Mouse (Mus musculus) adrenal gland, adult 8-10 months (tissue): ENCODE data around the gene Igsf6. TPM values are rescaled to one million over a fixed set of nuclear protein-coding genes. Genes with fewer than 3 reads are reported as not detected.

ENCODE experiments used
- DNase-seq: peaks from one replicate; pipeline ENCODE4 v3.0.0; 2022
- total RNA-seq, 4 experiments: library from RNA; stranded (reverse); gene quantifications; 2 replicates each; pipeline ENCODE4 v1.2.4; 2022

The Igsf6 gene
- 1 to 10 TPM; 2.0 to 4.3 (median 3.8) TPM for total RNA-seq

- no peak for DNase-seq
Observed at GRCm38 (mm10) chr7:121074281-121074680, at the start of gene Igsf6. Igsf6 (minus strand) TSS chr7:121074572.

- DNase-seq: peak; percentile 56
Observed at GRCm38 (mm10) chr7:121120143-121120818, 45.9 kb upstream of the Igsf6 start.

DNA sequence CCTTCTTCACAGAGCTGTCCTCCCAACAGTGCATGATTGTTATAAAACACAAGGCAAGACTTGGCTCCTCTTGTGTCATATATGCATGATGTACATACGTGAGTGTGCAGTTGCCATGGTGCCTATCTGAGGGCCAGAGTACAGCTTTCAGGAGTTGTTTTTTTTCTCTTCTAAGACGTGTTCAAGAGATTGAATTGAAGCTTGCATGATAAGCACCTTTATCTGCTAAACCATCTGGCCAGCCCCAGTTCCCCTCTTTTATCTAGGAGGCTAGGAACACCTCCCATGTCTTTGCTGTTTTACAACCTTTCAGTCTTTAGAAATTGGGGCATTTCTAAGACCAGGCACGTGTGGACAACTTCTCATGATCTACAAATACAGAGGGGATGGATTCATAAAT is 37.4 kb upstream of the Igsf6 start:
- no peak for DNase-seq

GRCm38 (mm10) chr7:121111321-121111720 is 36.9 kb upstream of the Igsf6 start:
- no peak for DNase-seq

GRCm38 (mm10) chr7:121107851-121108250 is 33.5 kb upstream of the Igsf6 start:
- no peak for DNase-seq

DNA sequence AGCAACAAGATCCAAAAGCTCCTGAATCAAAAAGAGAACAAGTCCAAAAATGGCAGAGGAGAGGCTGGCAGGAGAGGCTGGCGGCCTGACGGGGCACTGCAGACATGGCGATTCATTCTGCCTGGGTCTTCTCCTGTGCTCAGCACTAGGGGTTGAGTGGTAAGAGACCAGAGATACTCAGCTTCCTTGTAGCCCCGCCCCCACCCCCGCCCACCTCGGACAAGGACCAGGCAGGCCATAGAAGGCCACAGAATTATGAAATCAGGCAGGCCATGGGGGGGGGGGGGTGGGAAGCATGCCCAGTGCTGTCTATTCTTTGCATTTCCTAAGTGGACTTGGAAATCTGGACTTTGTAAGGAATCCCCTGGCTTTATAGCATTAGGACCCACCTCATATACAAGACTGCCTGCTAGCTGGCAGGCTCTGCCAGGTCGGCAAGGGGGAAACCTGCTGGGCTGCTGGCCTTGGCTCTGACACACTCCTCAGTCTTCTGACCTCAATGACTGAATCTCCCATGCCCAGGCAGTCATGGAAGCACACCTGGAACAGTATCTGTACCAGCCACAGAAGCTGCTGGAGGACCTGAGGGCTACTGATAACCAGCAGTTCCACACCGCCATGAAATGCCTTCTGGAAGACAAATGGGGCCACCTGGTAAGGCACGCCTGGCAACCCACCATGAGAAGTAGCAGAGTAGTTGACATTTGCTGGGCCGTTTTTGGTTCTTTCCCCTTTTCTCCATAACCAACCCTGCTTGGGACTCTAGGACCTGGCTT is 24.4 kb upstream of the Igsf6 start:
- DNase-seq: no peak

DNA sequence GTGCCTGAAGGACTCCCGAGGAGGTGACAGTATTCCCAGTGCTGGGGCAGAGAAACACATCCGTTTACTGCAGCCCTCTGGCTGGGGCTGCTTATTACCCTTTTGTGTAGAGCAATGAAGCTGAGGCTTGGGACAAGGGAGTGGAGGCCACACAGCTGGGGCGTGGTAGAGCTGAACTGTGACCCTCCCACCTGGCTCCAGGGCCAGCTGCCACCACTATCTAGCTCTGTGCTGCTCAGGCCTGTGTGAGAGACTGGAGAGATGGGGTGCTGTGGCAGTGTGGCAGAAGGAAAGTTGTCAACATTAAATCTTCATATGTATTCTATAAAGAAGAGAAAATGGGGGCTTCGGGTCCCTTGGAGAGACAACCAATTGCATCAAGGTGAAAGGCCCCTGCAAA is 18.7 kb upstream of the Igsf6 start:
- DNase-seq: no peak

DNA sequence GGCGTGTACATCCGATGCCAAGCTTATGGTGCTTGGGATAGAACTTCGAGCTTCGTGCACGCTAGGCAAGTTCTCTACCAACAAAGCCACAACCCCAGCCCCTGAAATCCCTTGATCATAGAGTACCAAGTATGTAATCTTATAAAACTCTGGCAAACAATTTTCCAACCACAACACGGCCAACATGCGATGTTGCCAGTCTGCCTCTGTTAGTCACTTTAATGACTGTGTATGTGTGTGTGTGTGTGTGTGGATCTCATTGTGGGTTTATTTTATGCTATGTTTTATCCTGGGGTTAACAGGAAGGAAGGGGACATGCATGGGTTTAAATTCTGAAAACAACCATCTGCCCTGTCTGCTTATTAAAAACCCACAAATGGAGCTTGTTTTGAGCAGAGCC is 16.4 kb upstream of the Igsf6 start:
- no peak for DNase-seq

GRCm38 (mm10) chr7:121088745-121089144 is 14.4 kb upstream of the Igsf6 start:
- DNase-seq: no peak

GRCm38 (mm10) chr7:121085500-121085899 is 11.1 kb upstream of the Igsf6 start:
- DNase-seq: no peak

DNA sequence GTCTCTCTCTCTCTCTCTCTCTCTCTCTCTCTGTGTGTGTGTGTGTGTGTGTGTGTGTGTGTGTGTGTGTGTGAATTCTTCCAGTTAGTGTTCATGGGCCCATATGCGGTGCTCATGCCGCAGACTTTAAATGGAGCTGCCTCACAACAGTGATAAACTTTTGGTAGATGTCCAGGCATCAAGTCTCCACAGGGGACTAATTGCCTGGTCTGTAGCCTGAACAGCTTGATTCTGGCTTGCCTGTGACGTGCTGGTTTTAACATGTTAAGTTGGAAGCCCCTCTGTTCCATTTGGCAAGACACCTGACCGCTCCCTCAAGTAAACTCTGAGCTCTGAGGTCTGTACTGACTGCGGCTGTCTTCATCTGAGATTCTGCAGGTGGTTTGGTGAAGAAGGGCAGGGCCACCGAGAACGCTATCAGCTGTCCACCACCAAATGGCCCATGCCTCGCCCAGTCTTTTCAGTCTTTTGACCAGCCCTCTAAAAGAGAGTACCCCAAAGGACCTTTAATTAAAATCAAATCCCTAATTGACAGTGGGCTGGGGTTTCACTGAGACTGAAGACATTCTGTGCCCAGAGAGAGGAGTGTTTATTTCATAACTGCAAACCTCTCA is 10.6 kb upstream of the Igsf6 start:
- DNase-seq: no peak

GRCm38 (mm10) chr7:121082949-121083513 is 8.7 kb upstream of the Igsf6 start:
- no peak for DNase-seq

DNA sequence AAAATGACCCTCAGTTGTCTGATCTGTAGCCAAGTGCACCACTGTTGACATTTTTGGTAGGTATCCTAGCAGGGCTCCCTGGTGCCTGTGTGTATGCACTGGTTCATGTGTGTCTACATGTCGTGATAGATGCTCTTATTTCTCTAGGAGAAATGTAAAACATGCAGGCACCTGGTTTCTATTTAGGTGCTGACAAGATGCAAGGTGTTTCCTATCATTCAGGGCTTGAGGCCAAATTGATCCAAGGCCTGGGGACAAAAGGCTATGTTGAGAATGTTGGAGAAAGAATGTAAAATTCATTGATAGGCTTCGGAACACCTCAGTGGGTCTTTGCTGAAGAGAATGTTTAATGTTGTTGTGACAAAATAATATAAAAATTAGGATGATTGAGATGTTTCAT is 7.4 kb upstream of the Igsf6 start:
- no peak for DNase-seq

DNA sequence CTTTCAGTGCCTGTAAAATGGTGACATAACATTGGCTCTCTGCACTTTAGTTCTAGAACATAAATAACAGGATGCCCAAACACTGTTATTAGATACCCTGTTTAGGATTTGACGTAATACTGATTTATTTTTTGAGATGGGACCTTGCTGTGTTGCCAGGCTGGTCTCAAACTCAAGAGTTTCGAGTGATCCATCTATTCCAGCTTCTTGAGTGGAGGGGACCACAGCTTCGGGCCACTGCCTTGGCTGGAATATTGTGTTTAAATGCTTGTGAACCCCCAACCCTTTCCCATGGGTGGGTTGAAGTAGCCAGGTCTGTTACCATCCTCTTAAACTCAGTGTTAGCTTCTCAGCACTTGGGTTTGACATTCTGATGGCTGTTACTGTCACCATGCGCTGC is 7.0 kb upstream of the Igsf6 start, which contains the start of gene Otoa:
TSS of gene Otoa (plus strand) at position 301 of the 400 bp plus-strand sequence.
- no peak for DNase-seq

GRCm38 (mm10) chr7:121077829-121078228 is 3.5 kb upstream of the Igsf6 start:
- DNase-seq: peak; percentile 38

- DNase-seq: no peak
Observed at GRCm38 (mm10) chr7:121077311-121077710, 2.9 kb upstream of the Igsf6 start.

GRCm38 (mm10) chr7:121075416-121075815 is 1.0 kb upstream of the Igsf6 start:
- no peak for DNase-seq

DNA sequence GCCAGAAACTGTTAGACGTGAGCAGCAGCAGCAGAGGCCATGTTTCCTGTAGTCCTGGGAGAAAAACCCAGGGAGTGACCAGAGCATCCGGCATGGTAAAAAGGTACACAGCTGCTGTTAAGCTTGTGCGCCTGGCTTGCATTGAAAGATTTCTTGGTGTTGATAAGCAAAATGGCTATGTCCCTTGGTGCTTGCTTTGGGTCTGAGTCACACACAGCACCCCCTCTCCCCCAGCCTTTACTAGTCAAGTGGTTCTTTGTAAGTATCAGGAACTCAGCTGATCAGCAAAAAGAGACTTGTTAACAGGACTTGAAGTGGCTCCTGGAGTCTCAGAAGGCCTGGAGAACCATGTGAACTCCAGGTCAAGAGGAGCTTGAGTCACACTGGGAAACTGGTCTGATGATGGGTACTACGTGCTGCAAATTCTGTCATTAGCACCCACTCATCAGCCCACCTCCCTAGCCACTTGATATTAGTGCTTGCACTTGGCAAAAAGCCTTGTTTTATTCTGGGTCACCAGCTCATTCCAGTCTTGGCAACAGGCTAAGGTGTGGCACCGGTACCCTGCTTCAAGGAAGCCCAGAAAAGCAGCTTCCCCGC is 529 bp upstream of the Igsf6 start:
- no peak for DNase-seq

DNA sequence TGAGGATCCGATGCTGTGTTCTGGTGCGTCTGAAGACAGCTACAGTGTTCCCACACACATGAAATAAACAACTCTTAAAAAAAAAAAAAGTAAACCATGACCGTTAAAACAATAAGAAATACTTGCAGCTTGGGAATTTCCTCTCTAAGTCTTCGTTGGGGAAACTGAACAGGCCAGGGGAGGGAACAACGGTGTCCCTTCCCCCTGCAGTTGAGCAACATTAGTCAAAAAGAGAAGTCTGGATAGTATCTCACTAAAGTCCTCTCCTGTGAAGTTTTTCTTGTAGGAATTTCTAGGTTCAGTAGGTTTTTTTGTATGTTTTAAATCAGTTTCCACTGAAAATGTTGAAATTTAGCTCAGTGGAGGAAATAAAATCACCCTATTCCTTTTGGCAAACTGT is 1.9 kb downstream of the Igsf6 start:
- DNase-seq: no peak

GRCm38 (mm10) chr7:121071276-121071675 is 3.1 kb downstream of the Igsf6 start:
- no peak for DNase-seq

- DNase-seq: no peak
Observed at GRCm38 (mm10) chr7:121064309-121064708, 10.1 kb downstream of the Igsf6 start.

GRCm38 (mm10) chr7:121059477-121060218 is 14.7 kb downstream of the Igsf6 start:
- DNase-seq: no peak
